Mouse (Mus musculus) megakaryocyte, adult 5-6 weeks (primary cell): ENCODE data around the gene Cdh22. TPM values are rescaled to one million over a fixed set of nuclear protein-coding genes. Genes with fewer than 3 reads are reported as not detected.
A peak's percentile ranks its signal among the peaks of the same experiment; 100 is the strongest.

ENCODE experiments used
- ATAC-seq: 2 replicates; pipeline ENCODE4 v1.8.0; 2016; ENCODE audit warnings: mild to moderate bottlenecking, inconsistent platforms; ENCODE audit not compliant: poor library complexity, severe bottlenecking
- total RNA-seq, 2 experiments: library from RNA; stranded (forward) in 1 of 2; stranded (reverse) in 1 of 2; fragments of 153-499, 151-499 nt in 1 of 2; fragments of 221-1000, 200-1000 nt in 1 of 2; gene quantifications; 2 replicates each; pipeline versions ENCODE4 v1.2.3 to v1.2.4; 2015 to 2017

Cdh22 gene
- total RNA-seq (2015), result 0.09 TPM in 1 of 2 replicates, not detected in the other
- 0.07 TPM in 1 of 2 replicates, not detected in the other for total RNA-seq (2017)

- peak; percentile 75 for ATAC-seq
These were observed at the start of gene Cdh22 for GRCm38 (mm10) chr2:165234613-165235291. Gene Cdh22, minus strand, starts transcription at chr2:165234853.

- no peak for ATAC-seq
These were observed 49.7 kb upstream of the Cdh22 start for GRCm38 (mm10) chr2:165284377-165284776.

GRCm38 (mm10) chr2:165283644-165284043 is 49.0 kb upstream of the Cdh22 start:
- ATAC-seq, result no peak

- ATAC-seq, result no peak
These were observed 47.2 kb upstream of the Cdh22 start for GRCm38 (mm10) chr2:165281779-165282311.

GRCm38 (mm10) chr2:165279351-165279750 is 44.7 kb upstream of the Cdh22 start:
- ATAC-seq, result no peak

GRCm38 (mm10) chr2:165277188-165277740 is 42.6 kb upstream of the Cdh22 start:
- ATAC-seq, result no peak

GRCm38 (mm10) chr2:165275824-165276223 is 41.2 kb upstream of the Cdh22 start:
- peak; percentile 85 for ATAC-seq

- ATAC-seq, result no peak
These were observed 40.5 kb upstream of the Cdh22 start for GRCm38 (mm10) chr2:165275124-165275640.

- ATAC-seq, result no peak
These were observed 38.9 kb upstream of the Cdh22 start for GRCm38 (mm10) chr2:165273589-165273988.

GRCm38 (mm10) chr2:165271326-165271725 is 36.7 kb upstream of the Cdh22 start:
- no peak for ATAC-seq

- ATAC-seq, result no peak
These were observed 36.2 kb upstream of the Cdh22 start for GRCm38 (mm10) chr2:165270858-165271257.

- no peak for ATAC-seq
These were observed 32.1 kb upstream of the Cdh22 start for GRCm38 (mm10) chr2:165266739-165267138.

- ATAC-seq, result no peak
These were observed 29.2 kb upstream of the Cdh22 start for GRCm38 (mm10) chr2:165263861-165264260.

GRCm38 (mm10) chr2:165262274-165262990 is 27.8 kb upstream of the Cdh22 start:
- peak; percentile 18; the same call in 1 of the 2 replicates for ATAC-seq

GRCm38 (mm10) chr2:165259859-165260258 is 25.2 kb upstream of the Cdh22 start:
- no peak for ATAC-seq

GRCm38 (mm10) chr2:165258321-165258720 is 23.7 kb upstream of the Cdh22 start:
- no peak for ATAC-seq

GRCm38 (mm10) chr2:165257151-165257834 is 22.6 kb upstream of the Cdh22 start:
- ATAC-seq, result no peak

GRCm38 (mm10) chr2:165256213-165256612 is 21.6 kb upstream of the Cdh22 start:
- ATAC-seq, result no peak

GRCm38 (mm10) chr2:165253867-165254266 is 19.2 kb upstream of the Cdh22 start:
- ATAC-seq, result no peak

- no peak for ATAC-seq
These were observed 18.6 kb upstream of the Cdh22 start for GRCm38 (mm10) chr2:165253269-165253668.

- ATAC-seq, result no peak
These were observed 18.1 kb upstream of the Cdh22 start for GRCm38 (mm10) chr2:165252801-165253200.
